Mouse (Mus musculus): ENCODE data around the gene Gnat1.

Gnat1 gene

GRCm38 (mm10) chr9:107625351-107626128, 54.0 kb downstream of the Gnat1 start:
- no peak for DNase-seq

DNA sequence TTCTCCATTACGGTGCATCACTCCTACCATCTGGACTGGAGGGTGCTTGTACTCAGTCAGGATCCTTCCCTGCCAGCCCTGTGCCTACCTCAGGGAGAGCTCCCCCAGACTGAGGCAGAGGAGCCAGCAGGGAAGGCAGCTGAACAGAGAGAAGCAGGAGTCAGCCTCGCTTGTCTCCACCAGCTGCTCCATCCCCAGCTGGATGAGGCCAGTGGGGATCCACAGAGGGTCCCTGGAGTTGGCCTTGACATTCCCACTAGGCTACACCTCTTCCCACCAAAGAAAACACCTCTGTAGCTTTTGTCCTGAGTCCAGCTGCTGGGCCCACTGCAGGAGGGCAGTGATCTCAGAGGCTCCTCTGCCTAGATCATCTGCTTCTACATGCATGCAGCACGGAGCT, 54.6 kb downstream of the Gnat1 start:
- no peak for DNase-seq

DNA sequence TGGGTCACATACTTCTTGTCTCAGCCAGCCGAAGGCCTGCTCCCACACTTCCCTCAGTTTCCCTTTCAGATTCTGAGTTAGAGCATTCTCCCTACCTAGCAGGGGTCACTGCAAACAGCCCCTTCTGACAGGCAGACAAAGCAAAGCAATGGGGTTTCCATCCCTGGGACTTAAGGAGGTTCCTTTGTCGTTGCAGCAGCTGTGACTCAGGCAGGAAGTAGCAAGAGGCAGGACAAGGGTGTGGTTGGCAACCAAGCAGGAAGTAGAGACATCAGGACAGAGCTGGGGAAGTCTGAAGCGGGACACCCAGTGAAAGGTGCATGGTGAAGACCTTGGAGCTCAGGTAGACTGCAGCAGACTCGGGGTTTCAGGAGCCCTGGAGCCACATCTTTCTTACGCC, 55.0 kb downstream of the Gnat1 start:
- DNase-seq = no peak

All from embryo, embryonic 11 days (tissue).